Comparison of ENCODE assay signal across 13 mouse cellular contexts in genomic region chr9:90701180-90701765, GRCm38 (mm10).
DNase-seq lines count a peak whose midpoint lies in the region; ATAC-seq and TF ChIP-seq lines count a peak whose summit lies in the region.
"Had no signal": no experiment of that assay in that cellular context is flagged by ENCODE, and none has a peak within 500 bp of the region (broad histone marks: within the 10 kb centered on the region; RNA-seq: fewer than 3 reads in every experiment).

No protein-coding gene starts in this region.

- H3K9ac ChIP-seq in forebrain, postnatal 0 days: no peak overlapping the region
- no peak overlapping the region for H3K9ac ChIP-seq in forebrain, embryonic 11.5 days (ENCODE audit: low read length)
- no peak overlapping the region for H3K9ac ChIP-seq in hindbrain, embryonic 14.5 days
- no peak overlapping the region for H3K9ac ChIP-seq in neural tube, embryonic 13.5 days
- H3K9ac ChIP-seq: limb, embryonic 13.5 days; lung, embryonic 15.5 days; stomach, embryonic 15.5 days had no signal

- ATAC-seq in forebrain, postnatal 0 days: no peak
- ATAC-seq in forebrain, embryonic 11.5 days (replicated peaks; ENCODE audit: low FRiP score): peak; percentile 67
- peak; percentile 49; the same call in 1 of the 2 replicates for ATAC-seq in hindbrain, embryonic 14.5 days (ENCODE audit: low FRiP score)
- peak; percentile 63; the same call in 1 of the 2 replicates for ATAC-seq in neural tube, embryonic 13.5 days (ENCODE audit: low read depth)
- ATAC-seq: intestine, embryonic 16.5 days had no signal

- peaks cover 43% of the 10 kb centered on the region for H3K4me1 ChIP-seq in forebrain, embryonic 10.5 days
- no peaks in the 10 kb centered on the region for H3K4me1 ChIP-seq in forebrain, postnatal 0 days (ENCODE audit: insufficient read depth)
- no peaks in the 10 kb centered on the region; the same call in 1 of the 2 replicates for H3K4me1 ChIP-seq in forebrain, embryonic 11.5 days (replicated peaks; ENCODE audit: control insufficient read depth, insufficient read depth, low read length)
- H3K4me1 ChIP-seq in hindbrain, embryonic 14.5 days (replicated peaks; ENCODE audit: control insufficient read depth, insufficient read depth, low read length): peaks cover 8% of the 10 kb centered on the region
- H3K4me1 ChIP-seq in neural tube, embryonic 13.5 days (replicated peaks): peaks cover 28% of the 10 kb centered on the region
- no peaks in the 10 kb centered on the region for H3K4me1 ChIP-seq in lung, adult 2 months (ENCODE audit: control insufficient read depth, insufficient read depth, low read length)
- H3K4me1 ChIP-seq: limb, embryonic 13.5 days; lung, embryonic 15.5 days; stomach, embryonic 15.5 days had no signal

- no peak overlapping the region for H3K4me3 ChIP-seq in forebrain, embryonic 10.5 days
- no peak overlapping the region for H3K4me3 ChIP-seq in forebrain, postnatal 0 days (ENCODE audit: low read depth, low read length)
- no peak overlapping the region for H3K4me3 ChIP-seq in forebrain, embryonic 11.5 days (ENCODE audit: low read depth, low read length)
- no peak overlapping the region for H3K4me3 ChIP-seq in hindbrain, embryonic 14.5 days (replicated peaks; ENCODE audit: low read length)
- H3K4me3 ChIP-seq in neural tube, embryonic 13.5 days: no peak overlapping the region
- no peak overlapping the region for H3K4me3 ChIP-seq in lung, adult 2 months (replicated peaks; ENCODE audit: extremely low read depth, low read depth, low read length)
- H3K4me3 ChIP-seq: limb, embryonic 13.5 days; lung, embryonic 15.5 days; stomach, embryonic 15.5 days had no signal

- WGBS in forebrain, embryonic 10.5 days: 54% methylated on average over 4 of the region's 4 CpGs
- 29% methylated on average over 4 of the region's 4 CpGs for WGBS in forebrain, postnatal 0 days
- WGBS in forebrain, embryonic 11.5 days: 28% methylated on average over 4 of the region's 4 CpGs
- 25% methylated on average over 4 of the region's 4 CpGs for WGBS in hindbrain, embryonic 14.5 days
- WGBS in neural tube, embryonic 13.5 days: 34% methylated on average over 4 of the region's 4 CpGs
- 67% methylated on average over 4 of the region's 4 CpGs for WGBS in lung, adult 2 months

- no peak for TF ChIP-seq CTCF in forebrain, postnatal 0 days (IDR thresholded peaks at IDR 0.05; ENCODE audit: low read depth)
- TF ChIP-seq CTCF in lung, adult 2 months (IDR thresholded peaks at IDR 0.05; ENCODE audit: insufficient read depth, low read length): no peak

- no peaks in the 10 kb centered on the region for H3K36me3 ChIP-seq in forebrain, embryonic 10.5 days (replicated peaks)
- H3K36me3 ChIP-seq in forebrain, postnatal 0 days (ENCODE audit: insufficient read depth): no peaks in the 10 kb centered on the region
- no peaks in the 10 kb centered on the region for H3K36me3 ChIP-seq in forebrain, embryonic 11.5 days (ENCODE audit: control insufficient read depth, insufficient read depth, low read length)
- no peaks in the 10 kb centered on the region for H3K36me3 ChIP-seq in hindbrain, embryonic 14.5 days (replicated peaks; ENCODE audit: control insufficient read depth, insufficient read depth)
- no peaks in the 10 kb centered on the region for H3K36me3 ChIP-seq in neural tube, embryonic 13.5 days
- H3K36me3 ChIP-seq: limb, embryonic 13.5 days; lung, embryonic 15.5 days; stomach, embryonic 15.5 days had no signal

- no peaks in the 10 kb centered on the region for H3K9me3 ChIP-seq in forebrain, embryonic 10.5 days
- H3K9me3 ChIP-seq in forebrain, postnatal 0 days (ENCODE audit: low read length): no peaks in the 10 kb centered on the region
- no peaks in the 10 kb centered on the region for H3K9me3 ChIP-seq in forebrain, embryonic 11.5 days (ENCODE audit: control insufficient read depth, low read length)
- no peaks in the 10 kb centered on the region for H3K9me3 ChIP-seq in hindbrain, embryonic 14.5 days (ENCODE audit: control insufficient read depth, low read length)
- H3K9me3 ChIP-seq in neural tube, embryonic 13.5 days: no peaks in the 10 kb centered on the region
- H3K9me3 ChIP-seq: limb, embryonic 13.5 days; lung, embryonic 15.5 days; stomach, embryonic 15.5 days had no signal

- peak overlapping the region; percentile 68 for H3K27ac ChIP-seq in forebrain, embryonic 10.5 days
- H3K27ac ChIP-seq in forebrain, postnatal 0 days (ENCODE audit: low read depth, low read length): no peak overlapping the region
- 0 out of 2 replicates have a peak overlapping the region, but pooled peaks have one; percentile 14 for H3K27ac ChIP-seq in forebrain, embryonic 11.5 days (ENCODE audit: low read depth, low read length)
- H3K27ac ChIP-seq in hindbrain, embryonic 14.5 days: peak overlapping the region; percentile 40
- peak overlapping the region; percentile 78 for H3K27ac ChIP-seq in neural tube, embryonic 13.5 days (replicated peaks)
- H3K27ac ChIP-seq: limb, embryonic 13.5 days; lung, embryonic 15.5 days; stomach, embryonic 15.5 days had no signal

- TF ChIP-seq POLR2A in lung, adult 2 months (IDR thresholded peaks at IDR 0.05; ENCODE audit: borderline replicate concordance, extremely low read depth, low read depth, low read length): no peak

- H3K4me2 ChIP-seq in forebrain, postnatal 0 days (ENCODE audit: low read depth): no peak overlapping the region
- no peak overlapping the region for H3K4me2 ChIP-seq in forebrain, embryonic 11.5 days (ENCODE audit: low read depth, low read length, severe bottlenecking)
- H3K4me2 ChIP-seq in hindbrain, embryonic 14.5 days (replicated peaks): no peak overlapping the region
- no peak overlapping the region; the same call in 1 of the 2 replicates for H3K4me2 ChIP-seq in neural tube, embryonic 13.5 days
- H3K4me2 ChIP-seq: limb, embryonic 13.5 days; lung, embryonic 15.5 days; stomach, embryonic 15.5 days had no signal

- no peak for DNase-seq in forebrain, embryonic 10.5 days (ENCODE audit: extremely low spot score, low spot score)
- no peak for DNase-seq in forebrain, postnatal 0 days
- no peak for DNase-seq in forebrain, embryonic 11.5 days (ENCODE audit: low spot score)
- DNase-seq in hindbrain, embryonic 14.5 days (ENCODE audit: low spot score): peak; percentile 63
- no peak for DNase-seq in lung, adult 2 months
- DNase-seq in layer of hippocampus, adult 11-12 months (ENCODE audit: low spot score): no peak
- DNase-seq: kidney, postnatal 25 days; thymus, postnatal 36 days had no signal

- H3K27me3 ChIP-seq in forebrain, embryonic 10.5 days (ENCODE audit: poor library complexity, severe bottlenecking): peaks cover 33% of the 10 kb centered on the region; the same call in 1 of the 2 replicates
- H3K27me3 ChIP-seq in forebrain, postnatal 0 days (ENCODE audit: insufficient read depth, low read length): peaks cover 8% of the 10 kb centered on the region; the same call in 1 of the 2 replicates
- H3K27me3 ChIP-seq in forebrain, embryonic 11.5 days (ENCODE audit: control insufficient read depth, insufficient read depth, low read length): no peaks in the 10 kb centered on the region
- peaks cover 29% of the 10 kb centered on the region for H3K27me3 ChIP-seq in hindbrain, embryonic 14.5 days (ENCODE audit: control insufficient read depth, insufficient read depth, low read length)
- peaks cover 12% of the 10 kb centered on the region for H3K27me3 ChIP-seq in neural tube, embryonic 13.5 days
- H3K27me3 ChIP-seq: limb, embryonic 13.5 days; lung, embryonic 15.5 days; stomach, embryonic 15.5 days had no signal
